Mouse (Mus musculus) embryonic facial prominence, embryonic 10.5 days (tissue): ENCODE results near the gene Vmn1r12. TPM values are rescaled to one million over a fixed set of nuclear protein-coding genes. Genes with fewer than 3 reads are reported as not detected.
"Not testable (repeated sequence)": the region's sequence is repeated elsewhere in the genome, so short reads cannot be mapped to it uniquely, and the experiment has no call there.

ENCODE experiments used
- DNase-seq: peaks from one replicate; pipeline ENCODE4 v3.0.0-alpha.2; 2017; ENCODE audit warnings: low spot score
- H3K27ac ChIP-seq: fragments of 300-500 bp; sonication (generic); replicated peaks from 2 replicates; pipeline ENCODE4 v1.5.1; 2016; ENCODE audit warnings: mild to moderate bottlenecking
- H3K27me3 ChIP-seq: fragments of 300-500 bp; sonication (generic); replicated peaks from 2 replicates; pipeline ENCODE4 v1.6.1; 2016; ENCODE audit warnings: low read depth, mild to moderate bottlenecking; ENCODE audit not compliant: poor library complexity, severe bottlenecking
- H3K36me3 ChIP-seq: fragments of 300-500 bp; sonication (generic); replicated peaks from 2 replicates; pipeline ENCODE4 v1.6.1; 2016; ENCODE audit warnings: mild to moderate bottlenecking, moderate library complexity
- H3K4me1 ChIP-seq: fragments of 300-500 bp; sonication (generic); 2 replicates; pipeline ENCODE4 v1.6.1; 2016
- H3K4me3 ChIP-seq: fragments of 300-500 bp; sonication (generic); 2 replicates; pipeline ENCODE4 v1.5.1; 2016; ENCODE audit warnings: mild to moderate bottlenecking, moderate library complexity
- H3K9me3 ChIP-seq: fragments of 300-500 bp; sonication (generic); 2 replicates; pipeline ENCODE4 v1.6.1; 2016; ENCODE audit warnings: mild to moderate bottlenecking
- WGBS: fragments of 180-500 bp; shearing (Covaris S2); methylation state at CpG from one replicate; pipeline ENCODE4 v1.1.7; 2016; 5-methylcytosine and 5-hydroxymethylcytosine counted together
- polyA plus RNA-seq: library from polyadenylated mRNA; unstranded; fragments of >200 nt; fragmentation: Nextera tagmentation; extraction: Ambion mirVana; gene quantifications from 2 replicates; pipeline ENCODE4 v1.2.1, GENCODE M21; 2016

Gene Vmn1r12
- polyA plus RNA-seq = not detected in 2 replicates

GRCm38 (mm10) chr6:57156619-57157018 lies at the start of gene Vmn1r12:
Gene Vmn1r12, plus strand, starts transcription at chr6:57156919.
- 88% methylated on average over 2 of the region's 2 CpGs for WGBS
- Histone ChIP-seq H3K4me1 (no peaks in the 10 kb centered on the region), H3K36me3 (no peaks in the 10 kb centered on the region)

GRCm38 (mm10) chr6:57109154-57109553 lies 47.6 kb upstream of the Vmn1r12 start, which contains the start of gene Vmn1r10:
Gene Vmn1r10, plus strand, starts transcription at chr6:57109454.
- no peaks in the 10 kb centered on the region for H3K27me3 ChIP-seq
- no peaks in the 10 kb centered on the region for H3K9me3 ChIP-seq
- DNase-seq = no peak
- no peak within 1 kb of the TSS for H3K4me3 ChIP-seq
- no peaks in the 10 kb centered on the region for H3K36me3 ChIP-seq
- no peaks in the 10 kb centered on the region for H3K4me1 ChIP-seq
- 83% methylated on average over 3 of the region's 3 CpGs for WGBS
- H3K27ac ChIP-seq = no peak within 1 kb of the TSS

More at GRCm38 (mm10) chr6:57156619-57157018, at the start of gene Vmn1r12:
- H3K4me3 ChIP-seq = no peak within 1 kb of the TSS
- no peak for DNase-seq
- no peaks in the 10 kb centered on the region for H3K27me3 ChIP-seq
- H3K27ac ChIP-seq = no peak within 1 kb of the TSS
- no peaks in the 10 kb centered on the region for H3K9me3 ChIP-seq

DNA sequence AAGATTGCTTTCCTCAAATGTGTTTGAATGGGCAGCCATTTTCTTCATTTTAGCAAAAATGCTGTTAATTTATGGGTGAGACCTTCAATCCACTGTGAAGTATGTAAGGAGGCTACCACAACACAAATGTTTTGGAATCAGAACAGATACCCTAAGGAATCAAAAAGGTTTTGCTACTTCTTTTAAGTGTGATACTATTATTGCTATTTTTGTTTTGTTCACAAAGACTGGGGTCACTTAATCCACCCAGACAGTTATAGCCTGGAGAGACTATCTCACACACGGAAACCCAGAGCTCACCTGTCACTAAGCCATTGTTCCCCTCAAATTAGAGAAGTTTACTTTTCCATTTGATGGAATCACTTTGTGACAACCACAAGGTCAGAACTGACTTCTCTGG lies 23.6 kb upstream of the Vmn1r12 start, which contains the start of gene Vmn1r11:
Gene Vmn1r11 (plus strand): TSS at position 301 of the 400 bp plus-strand sequence.
- Histone ChIP-seq H3K36me3 (no peaks in the 10 kb centered on the region), H3K4me3 (no peak within 1 kb of the TSS), H3K4me1 (no peaks in the 10 kb centered on the region), H3K27ac (no peak within 1 kb of the TSS), H3K9me3 (no peaks in the 10 kb centered on the region), H3K27me3 (no peaks in the 10 kb centered on the region)
- 61% methylated on average over 1 of the region's 1 CpGs for WGBS
- DNase-seq = no peak

GRCm38 (mm10) chr6:57190016-57190415 lies 33.3 kb downstream of the Vmn1r12 start:
- H3K27ac ChIP-seq, H3K9me3 ChIP-seq, H3K36me3 ChIP-seq, DNase-seq, H3K27me3 ChIP-seq, H3K4me3 ChIP-seq, H3K4me1 ChIP-seq: not testable (repeated sequence)
- 63% methylated on average over 3 of the region's 3 CpGs for WGBS

DNA sequence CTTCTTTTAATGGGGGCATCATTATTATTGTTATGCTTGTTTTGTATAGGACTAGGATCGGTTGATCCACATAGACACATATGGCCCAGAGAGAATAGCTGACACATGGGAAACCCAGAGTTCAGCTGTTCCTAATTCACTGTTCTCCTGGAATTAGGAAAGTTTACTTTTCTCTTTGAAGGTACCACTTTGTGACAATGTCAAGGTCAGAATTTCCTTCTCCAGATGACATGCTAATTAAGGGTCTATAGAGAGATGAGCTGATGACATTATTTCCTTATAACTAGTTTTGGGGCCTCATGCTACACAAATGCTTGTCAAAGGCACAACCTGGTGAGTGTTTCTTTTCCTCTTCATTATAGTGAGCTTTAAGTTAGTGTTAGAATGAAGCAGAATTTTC lies 46.3 kb downstream of the Vmn1r12 start, which contains the start of gene Vmn1r13:
Gene Vmn1r13 (plus strand): TSS at position 301 of the 400 bp plus-strand sequence.
- not testable (repeated sequence) for H3K36me3 ChIP-seq, H3K27ac ChIP-seq, H3K27me3 ChIP-seq, H3K4me1 ChIP-seq, DNase-seq, H3K9me3 ChIP-seq, H3K4me3 ChIP-seq
- 85% methylated on average over 1 of the region's 1 CpGs for WGBS

Other genes with a start within 250 kb of the Vmn1r12 start
- 57.4 and 57.9 TPM in 2 replicates for gene Nt5c3, start 233.0 kb upstream of the Vmn1r12 start, polyA plus RNA-seq
- 0.30 and 0.37 TPM in 2 replicates for gene Vmn1r4, start 232.9 kb upstream of the Vmn1r12 start, polyA plus RNA-seq
- gene Vmn1r5, start 186.6 kb upstream of the Vmn1r12 start, polyA plus RNA-seq = not detected in 2 replicates
- not detected in 2 replicates for gene Vmn1r6, start 159.7 kb upstream of the Vmn1r12 start, polyA plus RNA-seq
- gene Vmn1r7, start 131.6 kb upstream of the Vmn1r12 start, polyA plus RNA-seq = not detected in 2 replicates
- not detected in 2 replicates for gene Vmn1r8, start 124.6 kb upstream of the Vmn1r12 start, polyA plus RNA-seq
- not detected in 2 replicates for gene Vmn1r9, start 90.1 kb upstream of the Vmn1r12 start, polyA plus RNA-seq
- not detected in 2 replicates for gene Vmn1r10, start 47.5 kb upstream of the Vmn1r12 start, polyA plus RNA-seq
- not detected in 2 replicates for gene Vmn1r11, start 23.5 kb upstream of the Vmn1r12 start, polyA plus RNA-seq
- not detected in 2 replicates for gene Vmn1r13, start 46.4 kb downstream of the Vmn1r12 start, polyA plus RNA-seq
- not detected in 2 replicates for gene Vmn1r14, start 74.8 kb downstream of the Vmn1r12 start, polyA plus RNA-seq
- not detected in 2 replicates for gene Vmn1r15, start 101.0 kb downstream of the Vmn1r12 start, polyA plus RNA-seq
- not detected in 2 replicates for gene Vmn1r16, start 172.6 kb downstream of the Vmn1r12 start, polyA plus RNA-seq
- gene Vmn1r17, start 206.8 kb downstream of the Vmn1r12 start, polyA plus RNA-seq = not detected in 2 replicates
- not detected in 2 replicates for gene Vmn1r18, start 238.9 kb downstream of the Vmn1r12 start, polyA plus RNA-seq
- not detected in 2 replicates for gene Vmn1r19, start 246.9 kb downstream of the Vmn1r12 start, polyA plus RNA-seq